ENCODE assay signal across 9 mouse cellular contexts in the genomic region with DNA sequence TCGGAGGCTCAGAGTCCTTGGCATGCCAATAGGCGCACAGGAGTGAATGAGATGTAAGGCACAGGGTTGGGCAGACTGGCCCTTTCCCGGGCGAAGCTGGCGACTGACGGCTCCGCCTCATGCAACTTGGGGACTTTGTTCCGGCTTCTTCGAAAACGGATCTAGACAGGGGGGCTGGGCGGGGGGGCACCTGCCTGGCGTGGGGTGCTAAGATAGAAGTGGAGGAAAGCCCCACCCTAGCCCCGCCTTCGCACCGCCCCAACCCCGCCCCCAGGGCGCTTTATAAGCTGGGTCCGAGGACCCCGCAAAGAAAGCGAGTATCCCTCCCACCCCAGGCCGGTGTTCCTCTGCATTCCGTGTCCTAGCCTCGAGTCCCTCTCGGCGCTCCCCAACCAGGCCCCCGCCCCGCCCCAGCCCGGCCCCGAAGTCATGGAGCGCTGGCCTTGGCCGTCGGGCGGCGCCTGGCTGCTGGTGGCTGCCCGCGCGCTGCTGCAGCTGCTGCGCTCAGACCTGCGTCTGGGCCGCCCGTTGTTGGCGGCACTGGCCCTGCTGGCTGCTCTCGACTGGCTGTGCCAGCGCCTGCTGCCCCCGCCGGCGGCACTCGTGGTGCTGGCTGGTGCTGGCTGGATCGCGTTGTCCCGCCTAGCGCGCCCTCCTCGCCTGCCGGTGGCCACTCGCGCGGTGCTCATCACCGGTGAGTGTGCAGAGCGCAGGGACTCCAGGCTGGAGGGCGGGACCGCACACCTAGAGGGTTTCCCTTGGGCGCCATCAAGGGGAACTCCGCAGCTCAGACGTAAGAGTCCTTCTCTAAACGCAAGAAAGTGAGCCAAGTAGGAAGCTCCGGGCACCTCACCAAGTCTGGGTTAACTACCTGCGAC. TPM values are rescaled to one million over a fixed set of nuclear protein-coding genes. Genes with fewer than 3 reads are reported as not detected.
DNase-seq lines count a peak whose midpoint lies in the region; ATAC-seq lines count a peak whose summit lies in the region.
"Had no signal": no experiment of that assay in that cellular context is flagged by ENCODE, and none has a peak within 500 bp of the region (broad histone marks: within the 10 kb centered on the region; RNA-seq: fewer than 3 reads in every experiment).

A gene (plus strand): TSS at position 320 of the 878 bp plus-strand sequence.

- peak within 1 kb of the TSS; percentile 95 for H3K4me2 ChIP-seq in hindbrain, embryonic 11.5 days (replicated peaks; ENCODE audit: low read depth, low read length)

- H3K27me3 ChIP-seq in erythroblast, embryonic 14.5 days (ENCODE audit: control insufficient read depth), result peaks cover 59% of the 10 kb centered on the region
- H3K27me3 ChIP-seq in hindbrain, embryonic 11.5 days (ENCODE audit: control insufficient read depth, insufficient read depth, low read length), result peaks cover 2% of the 10 kb centered on the region; the same call in 1 of the 2 replicates

- ATAC-seq in hindbrain, embryonic 11.5 days (ENCODE audit: low FRiP score), result peak; percentile 68
- peak; percentile 53 for ATAC-seq in megakaryocyte, adult 5-6 weeks (ENCODE audit: poor library complexity, severe bottlenecking)

- H3K9ac ChIP-seq in hindbrain, embryonic 11.5 days (ENCODE audit: low read depth, low read length), result peak within 1 kb of the TSS; percentile 84

- H3K27ac ChIP-seq in hindbrain, embryonic 11.5 days (ENCODE audit: low read depth, low read length), result peak within 1 kb of the TSS; percentile 54

- DNase-seq in adrenal gland, adult (ENCODE audit: inconsistent age in 2 of 2, low spot score in 1 of 2), result peak; percentile 56 to 82
- DNase-seq in adrenal gland, adult 8-10 months, result no peak
- DNase-seq in ZHBTc4 (ENCODE audit: low read depth, low spot score), result peak; percentile 66
- peak; percentile 75 for DNase-seq in hindbrain, embryonic 11.5 days (ENCODE audit: low spot score)
- peak; percentile 30 to 41 for DNase-seq in left cerebral cortex, postnatal 14 days (ENCODE audit: low spot score in 2 of 2)
- DNase-seq in right cerebral cortex, postnatal 25 days, result peak; percentile 50

- H3K4me1 ChIP-seq in erythroblast, embryonic 14.5 days (ENCODE audit: control insufficient read depth), result peaks cover 68% of the 10 kb centered on the region
- peaks cover 23% of the 10 kb centered on the region for H3K4me1 ChIP-seq in hindbrain, embryonic 11.5 days (replicated peaks; ENCODE audit: control insufficient read depth, insufficient read depth, low read length)

- H3K4me3 ChIP-seq in erythroblast, embryonic 14.5 days (replicated peaks), result peak within 1 kb of the TSS; percentile 63
- H3K4me3 ChIP-seq in hindbrain, embryonic 11.5 days (ENCODE audit: low read depth, low read length), result peak within 1 kb of the TSS; percentile 56

- under 1% methylated on average over 66 of the region's 68 CpGs for WGBS in hindbrain, embryonic 11.5 days

- peaks cover 31% of the 10 kb centered on the region for H3K36me3 ChIP-seq in erythroblast, embryonic 14.5 days (ENCODE audit: control insufficient read depth)
- H3K36me3 ChIP-seq in hindbrain, embryonic 11.5 days (ENCODE audit: control insufficient read depth, insufficient read depth, low read length), result peaks cover 5% of the 10 kb centered on the region; the same call in 1 of the 2 replicates

- intact Hi-C loops in left cerebral cortex, postnatal 14 days (cut with DNase I), result loop anchor here (5.0 kb wide), 1 partner anchor 34 kb away; no protein-coding TSS in a partner anchor

- H3K9me3 ChIP-seq in erythroblast, embryonic 14.5 days (ENCODE audit: control insufficient read depth, low read length), result no peaks in the 10 kb centered on the region
- no peaks in the 10 kb centered on the region for H3K9me3 ChIP-seq in hindbrain, embryonic 11.5 days (ENCODE audit: control insufficient read depth, low read length)

RNA-seq across cellular contexts. Expression of the gene that starts here (rescaled TPM):
- under 1 TPM; 0.56 to 0.98 (median 0.82) TPM for total RNA-seq in adrenal gland, adult 8-10 months (2022)
- not detected in 2 replicates for polyA plus RNA-seq in erythroblast, embryonic 14.5 days (2012)
- 19.6 and 21.1 TPM in 2 replicates for polyA plus RNA-seq in hindbrain, embryonic 11.5 days (2014; fragmentation: Nextera tagmentation; extraction: Ambion mirVana)
- not detected for total RNA-seq in left cerebral cortex, postnatal 14 days (2021)
- not detected in 2 replicates for total RNA-seq in megakaryocyte, adult 5-6 weeks (2015)
- not detected in 2 replicates for total RNA-seq in megakaryocyte, adult 5-6 weeks (2017)
- total RNA-seq: left cerebral cortex, postnatal 10 days had no signal

Comparison
In these comparisons a context has a peak if more than half of its experiments do, and no peak if none do; other contexts are left out.
1. RNA of the gene that starts here (polyA plus RNA-seq): 19.6 to 21.1 TPM in hindbrain, embryonic 11.5 days; not detected in erythroblast, embryonic 14.5 days; every median in the first group is over 10 times any median in the second.
2. Peak in DNase-seq in left cerebral cortex, postnatal 14 days; RNA of the gene not detected or under 1 TPM.
3. Peak in ATAC-seq in megakaryocyte, adult 5-6 weeks; RNA of the gene not detected or under 1 TPM.